Mouse (Mus musculus) cerebellum, postnatal 36 days (tissue): Measurements from ENCODE around the gene Aff3.

Experiments
- DNase-seq, 2 experiments: peaks; one replicate each; pipeline ENCODE4 v3.0.0; 2021 to 2022; ENCODE audit warnings: mixed read lengths in 2 of 2

The Aff3 gene

DNA sequence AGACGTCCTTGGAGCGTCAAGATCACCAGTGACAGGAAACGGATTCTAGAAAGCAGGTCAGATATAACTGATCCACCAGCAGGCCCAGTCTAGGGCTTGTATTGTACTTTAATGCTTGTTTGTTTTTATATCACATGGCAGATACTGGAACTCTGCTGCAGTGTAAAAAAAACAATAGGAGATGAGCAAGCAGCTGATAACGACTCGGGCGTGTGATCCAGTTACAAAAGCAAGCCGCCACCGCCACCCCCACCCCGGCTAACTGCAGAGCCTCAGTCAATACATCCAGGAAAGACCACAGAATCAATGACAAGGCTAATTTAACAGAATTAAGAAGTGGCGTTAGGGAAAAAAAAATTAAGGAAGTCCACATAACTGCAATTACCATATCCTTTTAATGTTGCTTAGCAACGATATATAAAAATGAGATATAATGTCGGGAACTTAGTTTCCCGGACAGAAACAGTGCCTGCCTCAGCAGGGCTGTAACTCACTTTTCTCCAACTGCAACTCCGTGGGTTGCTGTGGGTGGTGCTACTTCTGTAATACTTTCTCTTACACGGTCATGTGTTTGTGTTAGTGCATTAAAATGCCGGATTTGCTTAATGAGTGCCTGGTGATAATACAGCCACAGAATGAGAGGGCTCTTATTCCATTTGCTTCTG is 280.2 kb downstream of the Aff3 start:
- DNase-seq: no peak

DNA sequence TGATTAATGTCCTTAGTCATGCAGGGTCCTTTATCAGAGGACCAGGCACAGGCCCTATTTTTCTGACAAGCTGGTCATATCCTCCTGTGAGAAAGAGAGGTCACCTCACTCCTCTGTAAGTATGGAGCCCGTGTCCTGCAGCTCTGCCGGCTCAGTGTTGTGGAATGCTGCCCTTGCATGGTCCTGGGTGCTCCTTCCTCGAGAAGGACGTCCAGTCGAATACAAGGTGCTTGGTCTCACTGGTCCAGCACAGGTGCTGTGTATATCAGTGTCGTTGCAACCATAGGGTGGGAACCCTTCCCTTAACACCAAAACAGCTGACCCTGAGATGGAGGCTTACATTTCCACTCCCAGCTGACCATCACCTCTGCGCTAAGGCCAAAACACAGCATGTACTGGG is 280.7 kb downstream of the Aff3 start:
- no peak for DNase-seq

DNA sequence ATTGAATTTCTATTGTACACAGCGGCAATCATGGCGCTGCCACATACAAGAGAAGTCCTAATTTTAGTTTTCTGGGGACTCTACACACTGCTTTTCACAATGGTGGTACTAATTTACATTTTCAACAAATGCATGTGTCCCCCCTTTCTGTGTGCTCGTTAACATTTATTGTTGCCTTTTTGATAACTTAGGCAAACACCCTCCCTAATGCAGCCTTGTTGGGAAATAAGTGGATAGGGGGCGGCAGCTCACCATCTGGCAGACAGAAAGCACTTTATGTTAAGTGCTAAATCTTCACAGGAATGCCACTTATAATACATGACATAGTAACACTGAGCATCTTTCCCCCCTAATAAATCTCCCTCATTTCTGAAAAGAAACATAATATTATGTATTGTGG is 282.1 kb downstream of the Aff3 start:
- DNase-seq: no peak

DNA sequence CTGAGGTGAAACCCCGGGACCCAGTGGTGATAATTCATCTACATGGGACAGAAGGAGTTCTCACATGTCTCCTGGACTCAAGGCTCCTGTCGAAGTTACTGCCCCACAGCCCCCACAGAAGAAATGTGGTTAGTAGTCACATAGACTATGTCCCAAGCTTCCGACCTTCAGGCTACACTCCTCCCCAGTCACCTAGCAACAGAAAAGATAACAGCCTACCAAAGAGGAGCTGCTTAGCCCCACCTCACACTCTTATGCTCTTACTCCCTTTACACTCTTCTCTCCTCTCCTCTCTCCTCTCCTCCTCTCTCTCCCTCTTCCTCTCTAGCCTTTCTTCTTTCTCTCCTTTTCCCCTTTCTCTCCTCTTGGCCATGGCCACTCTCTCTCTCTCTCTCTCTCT is 286.8 kb downstream of the Aff3 start:
- DNase-seq: no peak

DNA sequence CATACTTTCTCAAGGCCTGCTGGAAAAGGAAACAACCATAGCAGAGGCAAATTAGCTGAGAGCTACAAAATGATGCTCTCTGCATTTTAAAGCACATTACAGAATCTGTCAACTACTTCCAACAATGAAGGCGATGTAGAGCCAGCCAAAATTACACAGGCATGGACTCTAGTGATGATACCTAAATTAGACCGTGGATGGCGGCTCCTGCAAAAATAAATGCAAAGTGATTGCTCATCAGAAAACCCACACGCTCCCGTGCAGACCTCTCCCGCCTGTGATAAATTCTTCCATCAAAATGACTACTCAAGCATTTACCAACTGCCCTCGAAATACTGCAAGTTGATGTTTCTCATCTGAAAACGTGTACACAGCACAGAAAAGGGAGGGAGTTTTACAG is 295.6 kb downstream of the Aff3 start:
- DNase-seq: no peak

DNA sequence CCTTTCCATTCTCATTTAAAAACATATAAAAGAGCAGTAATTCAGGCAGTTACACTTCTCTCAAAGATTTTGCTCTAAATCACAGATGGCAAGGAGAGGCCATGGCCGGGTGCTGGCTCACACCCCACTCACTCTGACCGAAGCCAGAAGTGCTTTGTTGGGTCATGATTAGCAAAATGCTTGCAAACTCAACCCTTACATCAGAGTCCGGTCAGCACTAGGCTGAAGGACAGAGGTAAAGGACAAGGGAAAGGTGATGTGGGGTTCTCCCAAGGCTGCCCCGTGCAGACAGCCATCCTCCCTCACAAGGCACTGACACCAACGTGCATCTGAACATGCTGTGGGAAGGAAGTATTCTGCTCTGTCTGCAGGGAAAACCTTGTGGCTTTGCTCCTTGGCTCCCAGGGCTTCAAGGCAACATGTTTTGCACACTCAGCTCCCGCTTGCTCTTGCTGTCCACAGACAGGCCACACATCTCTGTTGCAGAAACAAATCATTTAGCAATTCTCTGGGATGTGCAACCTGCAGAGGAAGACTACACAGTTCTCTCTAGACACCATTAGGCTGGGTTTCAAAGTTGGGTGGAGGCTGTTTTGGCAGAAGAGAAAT is 296.6 kb downstream of the Aff3 start:
- DNase-seq: peak; percentile 24 to 37

DNA sequence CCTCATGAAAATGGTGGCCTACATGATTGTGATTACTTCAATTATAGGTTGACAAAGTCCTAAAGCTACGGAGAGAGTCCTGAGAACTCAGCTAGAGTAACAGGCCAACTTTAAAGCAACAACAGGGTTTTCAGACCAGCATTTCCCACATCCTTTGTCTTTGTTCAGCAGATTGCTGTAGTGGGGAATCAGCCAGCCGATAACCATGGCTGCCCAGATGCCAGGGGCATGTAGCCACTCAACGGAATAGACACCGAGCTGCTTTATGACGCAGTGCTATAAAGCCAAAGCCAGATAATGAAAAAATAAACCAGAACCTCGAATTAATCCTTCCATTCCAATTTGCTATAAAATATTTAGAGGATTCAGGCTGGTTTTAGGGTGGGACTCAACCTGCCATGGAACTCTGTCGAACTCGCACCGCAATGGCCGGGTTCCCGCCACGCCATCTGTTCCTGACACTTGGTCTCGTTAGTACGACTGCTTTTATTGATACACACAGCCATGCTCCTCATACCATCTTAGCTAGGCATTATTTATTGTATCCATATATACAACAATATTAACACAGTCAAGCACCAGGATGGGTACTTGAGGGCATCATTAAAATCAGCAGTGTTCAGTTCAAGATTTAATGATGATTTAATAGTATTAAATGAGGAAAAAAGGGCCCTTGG is 297.2 kb downstream of the Aff3 start:
- no peak for DNase-seq

DNA sequence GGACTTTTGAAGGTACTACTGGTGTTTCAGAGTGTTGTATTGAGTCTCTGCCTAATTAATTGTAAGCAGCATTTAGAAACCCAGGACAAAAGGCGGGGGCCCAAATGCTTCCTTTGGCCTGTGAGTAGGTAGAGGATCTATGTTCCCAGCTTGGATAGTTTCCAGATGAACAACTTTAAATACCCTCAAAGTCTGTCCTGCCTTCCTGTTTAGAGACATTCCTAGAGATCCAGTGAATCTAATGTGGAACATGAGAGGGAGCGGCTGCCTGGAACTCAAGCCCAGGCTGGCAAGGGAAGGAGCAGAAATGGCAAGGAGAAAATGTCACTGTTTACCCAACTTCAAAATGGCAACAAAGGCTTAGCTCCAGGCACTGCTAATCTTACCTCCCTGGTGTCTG is 300.9 kb downstream of the Aff3 start:
- DNase-seq: no peak

DNA sequence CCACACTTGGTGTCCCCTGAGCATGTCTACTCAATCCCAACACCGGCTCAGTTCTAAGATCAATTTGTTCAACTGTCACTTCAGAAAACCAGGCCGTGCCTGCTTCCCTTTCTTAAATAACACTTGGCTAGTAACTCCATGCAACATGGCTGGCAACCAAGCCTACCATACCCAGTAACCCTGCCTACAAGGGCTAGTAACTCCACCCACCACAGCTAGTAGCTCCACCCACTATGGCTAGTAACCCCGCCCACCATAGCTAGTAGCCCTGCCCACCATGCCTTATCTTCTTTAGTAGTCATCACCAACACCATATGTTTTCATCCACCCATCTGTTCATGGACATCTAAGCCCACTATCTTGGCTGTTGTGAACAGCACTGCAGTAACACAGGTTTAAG is 302.5 kb downstream of the Aff3 start:
- DNase-seq: no peak

DNA sequence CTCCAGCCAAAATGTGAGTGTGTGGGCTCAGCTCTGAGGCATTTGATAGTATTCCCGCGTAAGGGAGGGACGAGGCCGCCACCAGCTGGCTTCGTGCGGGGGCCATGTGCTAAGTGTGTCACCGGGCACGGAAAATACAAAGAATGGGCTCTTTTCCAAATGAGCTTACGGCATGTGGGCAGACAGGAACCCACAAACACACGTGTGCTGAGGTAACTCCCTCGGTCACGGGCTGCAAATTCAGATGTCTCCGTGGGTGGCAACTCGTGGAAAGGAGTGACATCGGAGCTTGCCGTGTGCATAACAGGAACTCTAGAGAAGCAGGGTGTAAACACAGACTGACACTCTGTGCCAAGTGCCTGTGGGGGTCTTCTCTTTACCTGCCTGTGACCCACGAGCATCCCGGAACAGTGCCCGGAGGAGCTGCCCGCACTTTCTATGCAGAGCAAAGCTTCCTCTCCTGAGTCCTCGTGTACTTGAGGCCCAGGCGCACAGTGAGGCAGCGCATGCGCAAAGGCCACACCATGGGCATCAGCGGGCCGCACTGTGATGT is 305.9 kb downstream of the Aff3 start:
- DNase-seq: peak; percentile 20 to 25

DNA sequence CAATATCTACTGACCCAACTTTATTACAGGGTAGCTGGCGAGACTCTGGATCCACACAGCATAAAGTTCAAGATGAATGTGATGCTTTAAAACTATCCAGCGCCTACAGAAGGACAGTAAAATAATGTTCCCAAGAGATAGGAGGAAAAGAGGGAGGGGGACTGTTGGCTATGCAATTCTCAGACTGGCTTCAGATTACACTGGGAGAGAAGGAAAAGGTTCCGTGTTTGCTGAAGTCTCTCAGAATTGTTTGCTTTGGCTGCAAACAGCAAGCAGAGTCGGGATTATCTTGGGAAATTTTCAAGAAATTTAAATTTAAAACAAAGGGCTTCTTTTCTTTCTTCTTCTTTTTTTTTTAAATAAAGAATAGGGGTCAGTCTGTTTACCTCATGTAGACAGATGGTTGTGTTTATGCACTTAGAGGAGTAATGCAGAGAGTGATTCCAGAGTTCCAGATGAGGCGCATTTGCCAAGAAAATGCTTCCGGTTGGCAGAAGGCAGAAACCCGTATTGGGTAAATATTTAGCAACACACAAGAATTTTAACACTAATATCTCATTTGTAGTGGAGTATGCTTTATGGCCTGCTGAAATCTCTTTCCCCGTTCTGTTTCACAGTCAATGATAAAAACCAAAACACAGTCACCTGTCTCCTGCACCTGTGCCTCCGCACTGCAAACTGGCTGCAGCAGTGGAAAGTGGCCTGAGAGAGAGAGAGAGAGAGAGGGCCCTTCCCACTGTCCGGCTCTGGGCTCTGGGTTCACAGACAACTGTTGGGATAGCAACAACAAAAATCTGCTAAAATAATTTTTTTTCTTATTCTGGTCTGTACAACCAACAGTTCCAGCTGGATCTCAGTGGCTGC is 306.6 kb downstream of the Aff3 start:
- DNase-seq: no peak

DNA sequence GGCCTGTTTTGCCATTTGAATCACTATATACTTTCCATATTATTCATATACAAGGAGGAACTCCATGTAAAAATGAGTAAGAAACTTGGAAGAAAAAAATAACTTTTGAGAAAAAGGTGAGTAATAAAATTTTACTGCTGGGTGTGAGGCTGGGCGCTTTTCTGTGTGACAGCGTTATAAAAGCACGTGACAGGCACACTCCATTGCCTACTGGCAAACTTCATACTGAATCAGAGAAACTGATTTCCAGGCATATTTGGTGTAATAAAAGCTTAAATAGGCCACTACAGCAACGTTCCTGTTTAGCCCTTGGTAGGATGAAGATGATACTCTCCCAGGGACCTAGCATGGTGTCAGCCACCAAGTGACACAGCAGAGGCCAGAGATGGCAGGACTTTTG is 310.2 kb downstream of the Aff3 start:
- DNase-seq: no peak

DNA sequence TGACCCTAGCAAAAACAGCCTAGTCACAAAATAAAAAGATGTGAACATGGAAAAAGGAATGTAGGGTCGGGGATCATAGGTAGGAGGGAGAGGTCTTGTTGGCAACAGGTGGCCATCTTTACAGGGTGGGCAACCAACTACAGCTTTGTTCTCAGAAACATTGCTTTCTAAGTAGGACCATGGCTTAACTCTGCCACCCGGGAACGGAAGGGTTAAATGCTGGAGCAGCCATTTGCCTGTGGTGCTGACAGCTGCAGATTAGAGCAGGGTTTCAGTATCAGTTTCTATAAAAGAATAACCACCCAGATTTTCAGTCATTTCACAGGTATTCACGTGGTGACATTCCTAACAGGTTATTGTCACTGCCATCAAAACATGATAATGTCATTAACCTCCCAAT is 317.4 kb downstream of the Aff3 start:
- DNase-seq: no peak

DNA sequence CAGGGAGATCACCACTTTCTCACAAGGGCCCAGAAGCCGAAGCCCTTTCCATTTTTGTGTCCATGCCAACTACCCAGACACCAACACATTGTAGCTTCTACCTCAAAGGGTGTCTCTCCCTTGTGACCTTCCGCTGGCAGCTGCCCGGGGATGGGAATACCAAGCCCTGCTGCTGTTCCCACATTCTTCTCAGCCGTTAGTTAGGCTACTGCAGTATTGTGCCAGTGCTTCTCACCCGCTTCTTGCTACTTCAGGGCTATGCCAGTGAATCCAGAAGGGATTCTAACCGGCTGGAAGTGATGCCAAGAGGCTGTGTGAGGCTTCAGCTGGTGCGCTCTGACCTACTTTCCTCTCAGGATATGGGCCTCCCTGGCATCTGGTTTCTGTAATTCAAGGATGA is 330.5 kb downstream of the Aff3 start:
- peak; percentile 60 for DNase-seq

DNA sequence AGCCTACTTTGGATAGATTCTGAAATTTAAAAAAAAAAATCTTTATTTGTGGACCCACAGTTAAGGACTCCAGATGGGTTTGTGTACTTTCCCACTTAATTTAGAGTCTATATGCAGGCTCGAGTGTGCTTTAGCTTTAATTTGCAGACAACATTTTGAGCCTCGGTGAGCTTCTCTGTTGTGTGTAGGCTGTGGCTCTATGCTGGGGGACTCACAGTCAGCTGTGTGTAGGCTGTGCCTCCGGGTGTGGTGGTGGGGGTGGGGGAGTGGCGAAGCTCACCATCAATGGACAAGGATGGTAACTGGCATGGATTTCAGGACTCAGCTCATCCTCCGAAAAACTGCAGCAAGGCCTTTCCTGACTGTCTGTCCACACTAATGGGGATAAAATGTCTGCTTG is 331.8 kb downstream of the Aff3 start:
- no peak for DNase-seq

DNA sequence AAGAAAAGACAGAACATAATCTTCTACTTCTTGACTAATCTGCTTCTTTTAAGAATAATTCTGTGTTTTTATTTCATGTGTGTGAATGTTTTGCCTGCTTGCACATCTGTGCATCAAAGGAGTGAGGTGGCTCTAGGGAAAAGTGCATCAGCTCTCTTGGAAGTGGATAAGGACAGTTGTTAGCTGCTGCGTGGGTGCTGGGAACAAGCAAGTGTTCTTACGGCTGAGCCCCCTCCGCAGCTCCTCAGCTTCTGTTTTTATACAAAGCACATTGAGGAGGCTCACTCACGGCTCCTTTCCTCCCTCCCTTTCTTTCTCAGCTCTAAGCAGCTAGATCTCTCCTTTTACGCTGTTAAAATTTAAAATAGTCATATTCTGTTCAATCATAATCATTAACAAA is 340.5 kb downstream of the Aff3 start:
- DNase-seq: no peak

DNA sequence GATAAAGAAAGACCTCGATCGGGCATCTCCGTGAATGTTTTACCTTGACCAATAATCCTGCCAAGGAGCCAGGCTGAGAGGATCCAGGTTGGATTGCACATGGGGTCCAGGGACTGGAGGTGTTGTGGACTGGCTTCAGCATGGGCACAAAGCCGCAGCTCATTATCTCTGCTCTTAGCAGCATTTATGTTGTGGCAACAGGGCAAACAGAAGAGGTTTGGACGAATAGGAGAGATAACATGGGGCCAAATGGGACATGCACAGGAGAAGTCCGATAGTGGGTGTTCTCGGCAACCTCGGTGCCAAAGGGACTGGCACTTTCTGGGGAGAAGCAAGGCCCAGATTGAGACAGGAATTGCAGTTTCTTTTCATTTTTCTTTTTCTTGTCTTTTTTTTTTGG is 342.9 kb downstream of the Aff3 start:
- no peak for DNase-seq

DNA sequence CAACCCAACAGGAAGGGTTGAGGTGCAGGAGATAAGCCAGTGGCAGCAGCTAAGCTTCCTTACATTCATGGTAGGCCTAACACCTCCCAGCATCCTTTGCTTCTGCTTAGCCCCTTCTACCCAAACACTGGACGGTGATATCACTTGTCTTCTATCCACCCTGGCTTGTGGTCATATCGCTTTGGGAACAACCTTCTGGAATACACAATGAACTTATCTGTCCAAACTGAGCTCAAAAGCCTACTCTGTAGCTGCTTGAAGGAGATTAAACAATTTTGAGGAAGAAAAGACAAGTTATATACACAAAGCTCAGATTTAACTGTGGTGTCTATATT is 343.8 kb downstream of the Aff3 start:
- DNase-seq: no peak

DNA sequence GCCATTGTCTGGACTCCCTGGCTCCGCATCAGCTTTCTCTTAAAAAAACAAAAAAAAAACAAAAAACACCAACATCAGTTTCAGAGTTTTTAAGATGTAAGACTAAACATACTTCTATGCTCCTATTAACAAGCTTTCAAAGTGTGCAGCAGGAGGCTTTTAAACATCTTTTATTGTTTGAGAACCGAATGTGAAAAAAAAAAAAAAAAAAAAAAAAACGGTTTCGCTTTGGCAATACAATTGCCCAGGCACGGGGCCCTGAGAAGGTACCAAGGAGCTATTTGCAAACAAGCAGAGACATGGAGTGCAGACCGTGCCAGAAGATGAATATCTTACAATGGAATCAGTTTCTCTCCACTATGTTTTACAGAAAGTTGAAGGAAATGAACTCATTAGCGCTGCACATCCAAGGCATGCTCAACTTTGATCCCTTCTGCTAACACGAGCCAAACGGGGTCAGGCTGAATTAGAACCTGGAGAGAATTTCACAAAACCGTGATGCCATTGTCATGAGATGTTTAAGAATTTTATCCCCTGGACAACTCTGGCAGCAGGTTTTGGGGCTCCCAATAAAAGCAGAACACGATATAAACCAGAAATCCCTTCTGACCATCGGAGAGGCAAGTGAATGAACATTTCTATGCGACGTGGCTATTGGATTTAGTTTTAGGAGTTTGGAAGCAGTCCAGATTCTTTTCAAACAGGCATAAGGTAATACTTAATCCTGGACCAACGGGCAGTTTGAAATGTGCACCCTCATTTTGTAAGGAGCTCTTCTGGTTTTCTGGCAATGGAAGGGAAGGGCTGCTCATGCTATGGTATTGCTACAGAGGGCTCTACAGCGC is 344.4 kb downstream of the Aff3 start:
- no peak for DNase-seq

DNA sequence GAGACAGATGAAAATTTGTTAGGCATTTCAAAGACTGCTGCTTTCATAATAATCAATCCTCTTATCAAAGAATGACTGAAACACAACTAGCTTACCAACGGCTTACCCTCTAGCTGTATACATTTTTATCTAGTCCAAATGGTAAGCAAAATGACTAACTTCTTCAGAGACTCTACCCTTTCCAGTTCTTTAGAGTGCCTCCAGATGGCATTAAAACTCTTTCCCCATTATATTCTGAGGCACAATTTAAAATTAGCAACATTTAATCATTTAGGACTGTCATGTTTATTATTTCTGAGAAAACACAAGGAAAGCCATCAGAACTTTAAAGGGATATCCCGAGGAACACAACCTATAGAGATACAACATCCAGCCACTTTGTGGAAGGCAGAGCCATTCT is 346.1 kb downstream of the Aff3 start:
- no peak for DNase-seq

DNA sequence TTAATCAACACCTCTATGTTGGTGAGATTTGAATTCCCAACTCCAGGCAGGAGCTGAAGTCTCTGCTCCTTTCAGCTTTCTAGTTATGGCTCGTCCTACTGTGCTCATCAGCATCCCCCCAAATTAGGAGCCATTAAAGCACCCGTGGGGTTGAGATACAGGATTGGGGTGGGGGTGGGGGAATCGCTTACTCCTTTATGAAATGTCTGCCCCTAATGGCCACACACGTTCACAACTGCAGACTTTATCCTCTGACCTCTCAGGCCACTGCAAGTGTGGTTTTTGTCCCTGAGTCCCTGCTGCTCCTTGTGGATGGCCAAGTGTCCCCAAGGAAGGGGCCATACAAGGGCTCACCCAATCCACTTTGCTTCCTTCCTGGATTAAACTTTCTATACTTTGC is 348.8 kb downstream of the Aff3 start:
- DNase-seq: no peak

DNA sequence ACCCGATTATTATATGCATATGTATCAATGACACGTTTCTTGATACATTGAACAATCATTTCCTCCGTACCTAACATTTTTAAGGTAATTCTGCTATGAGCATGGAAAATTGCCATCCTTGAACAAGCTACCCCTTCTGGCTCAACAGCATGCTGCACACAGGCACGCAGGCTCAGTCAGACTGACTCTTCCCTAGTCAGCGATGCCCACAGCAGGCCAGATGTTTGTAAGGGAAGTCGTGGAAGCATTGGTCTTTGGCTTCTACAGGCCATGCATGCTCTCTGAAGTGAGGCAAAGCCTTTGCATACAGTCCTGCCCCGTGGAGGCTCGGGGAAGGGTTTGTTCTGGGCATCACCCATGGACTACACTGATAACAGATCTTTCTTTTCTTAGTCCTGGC is 354.3 kb downstream of the Aff3 start:
- DNase-seq: no peak

DNA sequence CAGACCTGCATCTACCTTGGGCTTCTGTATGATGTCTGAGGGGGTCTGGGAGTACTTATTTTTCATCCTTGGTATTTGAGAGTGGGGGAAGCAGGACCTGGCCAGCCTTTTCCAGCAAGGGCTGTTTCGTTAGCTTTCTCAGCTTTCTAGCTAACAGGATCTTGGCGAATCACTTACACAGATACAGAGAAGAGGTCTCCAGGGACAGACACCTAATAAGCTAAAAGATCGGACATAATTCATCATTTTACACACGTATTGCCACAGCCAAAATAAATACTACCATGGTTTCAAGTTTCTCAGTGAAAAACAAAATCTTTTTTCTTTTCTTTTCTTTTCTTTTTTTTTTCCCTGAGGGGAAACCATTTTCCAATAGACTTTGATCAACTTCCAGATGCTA is 354.7 kb downstream of the Aff3 start:
- no peak for DNase-seq
